Comparison of ENCODE assay signal across 8 mouse cellular contexts in genomic region chr4:134924019-134924741, GRCm38 (mm10). TPM values are rescaled to one million over a fixed set of nuclear protein-coding genes. Genes with fewer than 3 reads are reported as not detected.
A peak's percentile ranks its signal among the peaks of the same experiment; 100 is the strongest.
DNase-seq lines count a peak whose midpoint lies in the region; ATAC-seq lines count a peak whose summit lies in the region.

No protein-coding gene starts in this region.

- peak overlapping the region; percentile 93 for H3K27ac ChIP-seq in embryonic facial prominence, embryonic 14.5 days (replicated peaks; ENCODE audit: low read depth, low read length)
- peak overlapping the region; percentile 98 for H3K27ac ChIP-seq in heart, embryonic 10.5 days
- peak overlapping the region; percentile 90 for H3K27ac ChIP-seq in kidney, embryonic 14.5 days (ENCODE audit: low read depth, low read length)

- no peaks in the 10 kb centered on the region for H3K27me3 ChIP-seq in embryonic facial prominence, embryonic 14.5 days (replicated peaks; ENCODE audit: control insufficient read depth, insufficient read depth, low read length)
- no peaks in the 10 kb centered on the region for H3K27me3 ChIP-seq in heart, embryonic 10.5 days (ENCODE audit: insufficient read depth, poor library complexity, severe bottlenecking)
- H3K27me3 ChIP-seq in kidney, embryonic 14.5 days (ENCODE audit: control insufficient read depth, insufficient read depth, low read length), result no peaks in the 10 kb centered on the region

- H3K4me3 ChIP-seq in embryonic facial prominence, embryonic 14.5 days (ENCODE audit: low read depth, low read length), result peak overlapping the region; percentile 100
- H3K4me3 ChIP-seq in heart, embryonic 10.5 days, result peak overlapping the region; percentile 100
- H3K4me3 ChIP-seq in kidney, embryonic 14.5 days (ENCODE audit: low read length), result peak overlapping the region; percentile 92

- DNase-seq in adrenal gland, postnatal 10 days, result peak; percentile 83
- DNase-seq in embryonic facial prominence, embryonic 14.5 days (ENCODE audit: low spot score), result peak; percentile 76
- peak; percentile 93 for DNase-seq in heart, embryonic 10.5 days (ENCODE audit: low spot score)
- DNase-seq in lung, postnatal 10 days, result peak; percentile 83
- DNase-seq in ovary, adult 18-20 months (ENCODE audit: low spot score), result peak; percentile 63
- peak; percentile 43 for DNase-seq in thymus, postnatal 10 days (ENCODE audit: low spot score in 2 of 2)

- H3K9me3 ChIP-seq in embryonic facial prominence, embryonic 14.5 days (ENCODE audit: control insufficient read depth, low read length), result no peaks in the 10 kb centered on the region
- H3K9me3 ChIP-seq in heart, embryonic 10.5 days, result no peaks in the 10 kb centered on the region
- no peaks in the 10 kb centered on the region for H3K9me3 ChIP-seq in kidney, embryonic 14.5 days (ENCODE audit: control insufficient read depth, low read length)

- peak overlapping the region; percentile 99 for H3K9ac ChIP-seq in embryonic facial prominence, embryonic 14.5 days (ENCODE audit: low read depth, low read length)
- H3K9ac ChIP-seq in kidney, embryonic 14.5 days (ENCODE audit: low read depth, low read length), result peak overlapping the region; percentile 97

- peak overlapping the region; percentile 76 for H3K4me2 ChIP-seq in embryonic facial prominence, embryonic 14.5 days (ENCODE audit: low read depth, low read length)
- peak overlapping the region; percentile 87 for H3K4me2 ChIP-seq in kidney, embryonic 14.5 days (replicated peaks; ENCODE audit: low read depth, low read length)

- ATAC-seq in CD4-positive, CD25-positive, alpha-beta regulatory T cell, adult 4 months, result peak; percentile 35
- ATAC-seq in embryonic facial prominence, embryonic 14.5 days (ENCODE audit: low read depth), result peak; percentile 8
- peak; percentile 21 for ATAC-seq in kidney, embryonic 14.5 days (ENCODE audit: low FRiP score, low TSS enrichment)

- peaks cover 44% of the 10 kb centered on the region for H3K36me3 ChIP-seq in embryonic facial prominence, embryonic 14.5 days (ENCODE audit: control insufficient read depth, insufficient read depth, low read length)
- H3K36me3 ChIP-seq in heart, embryonic 10.5 days, result peaks cover 45% of the 10 kb centered on the region
- peaks cover 42% of the 10 kb centered on the region for H3K36me3 ChIP-seq in kidney, embryonic 14.5 days (ENCODE audit: control insufficient read depth, insufficient read depth, low read length)

- H3K4me1 ChIP-seq in embryonic facial prominence, embryonic 14.5 days (ENCODE audit: control insufficient read depth, insufficient read depth, low read length), result peaks cover 8% of the 10 kb centered on the region
- peaks cover 20% of the 10 kb centered on the region for H3K4me1 ChIP-seq in heart, embryonic 10.5 days
- H3K4me1 ChIP-seq in kidney, embryonic 14.5 days (ENCODE audit: control insufficient read depth, insufficient read depth, low read length), result peaks cover 12% of the 10 kb centered on the region

- under 1% methylated on average over 65 of the region's 75 CpGs for WGBS in embryonic facial prominence, embryonic 14.5 days
- under 1% methylated on average over 75 of the region's 75 CpGs for WGBS in heart, embryonic 10.5 days
- WGBS in kidney, embryonic 14.5 days, result under 1% methylated on average over 65 of the region's 75 CpGs

RNA-seq across cellular contexts. Expression of gene Rsrp1, which starts 0.8 kb away (rescaled TPM):
- polyA plus RNA-seq in CD4-positive, CD25-positive, alpha-beta regulatory T cell, adult 4 months (2017; shearing (Covaris generic)), result 100 to 1,000 TPM; 223 to 361 TPM
- total RNA-seq in adrenal gland, postnatal 10 days (2021), result 100 to 1,000 TPM; 250 to 386 TPM
- 349 and 369 TPM in 2 replicates for polyA plus RNA-seq in embryonic facial prominence, embryonic 14.5 days (2014; fragmentation: Nextera tagmentation; extraction: Ambion mirVana)
- polyA plus RNA-seq in heart, embryonic 10.5 days (2016; fragmentation: Nextera tagmentation; extraction: Ambion mirVana), result 329 and 376 TPM in 2 replicates
- 339 and 370 TPM in 2 replicates for polyA plus RNA-seq in kidney, embryonic 14.5 days (2014; fragmentation: Nextera tagmentation; extraction: Ambion mirVana)

RNA-seq across cellular contexts. Expression of gene Syf2, which starts 6.5 kb away (rescaled TPM):
- 100 to 1,000 TPM; 215 to 219 TPM for polyA plus RNA-seq in CD4-positive, CD25-positive, alpha-beta regulatory T cell, adult 4 months (2017; shearing (Covaris generic))
- total RNA-seq in adrenal gland, postnatal 10 days (2021), result 10 to 100 TPM; 73.1 to 74.6 TPM
- 59.7 and 60.0 TPM in 2 replicates for polyA plus RNA-seq in embryonic facial prominence, embryonic 14.5 days (2014; fragmentation: Nextera tagmentation; extraction: Ambion mirVana)
- 52.3 and 63.0 TPM in 2 replicates for polyA plus RNA-seq in heart, embryonic 10.5 days (2016; fragmentation: Nextera tagmentation; extraction: Ambion mirVana)
- polyA plus RNA-seq in kidney, embryonic 14.5 days (2014; fragmentation: Nextera tagmentation; extraction: Ambion mirVana), result 77.3 and 90.1 TPM in 2 replicates

RNA-seq across cellular contexts. Expression of gene Tmem50a, which starts 9.4 kb away (rescaled TPM):
- polyA plus RNA-seq in CD4-positive, CD25-positive, alpha-beta regulatory T cell, adult 4 months (2017; shearing (Covaris generic)), result 100 to 1,000 TPM; 529 to 546 TPM
- 100 to 1,000 TPM; 169 to 183 TPM for total RNA-seq in adrenal gland, postnatal 10 days (2021)
- polyA plus RNA-seq in embryonic facial prominence, embryonic 14.5 days (2014; fragmentation: Nextera tagmentation; extraction: Ambion mirVana), result 140 and 144 TPM in 2 replicates
- polyA plus RNA-seq in heart, embryonic 10.5 days (2016; fragmentation: Nextera tagmentation; extraction: Ambion mirVana), result 129 and 131 TPM in 2 replicates
- 156 and 163 TPM in 2 replicates for polyA plus RNA-seq in kidney, embryonic 14.5 days (2014; fragmentation: Nextera tagmentation; extraction: Ambion mirVana)

RNA-seq across cellular contexts. Expression of gene Rhd, which starts 59.8 kb away (rescaled TPM):
- under 1 TPM in 1 of 2 experiments, not detected in 1; 0.75 TPM for polyA plus RNA-seq in CD4-positive, CD25-positive, alpha-beta regulatory T cell, adult 4 months (2017; shearing (Covaris generic))
- 1 to 10 TPM; 2.5 to 7.2 TPM for total RNA-seq in adrenal gland, postnatal 10 days (2021)
- 3.0 and 4.3 TPM in 2 replicates for polyA plus RNA-seq in embryonic facial prominence, embryonic 14.5 days (2014; fragmentation: Nextera tagmentation; extraction: Ambion mirVana)
- 24.2 and 38.7 TPM in 2 replicates for polyA plus RNA-seq in heart, embryonic 10.5 days (2016; fragmentation: Nextera tagmentation; extraction: Ambion mirVana)
- 1.1 and 1.2 TPM in 2 replicates for polyA plus RNA-seq in kidney, embryonic 14.5 days (2014; fragmentation: Nextera tagmentation; extraction: Ambion mirVana)

Comparison
In these comparisons a context has a peak if more than half of its experiments do, and no peak if none do; other contexts are left out.
1. Peak in every context shown above with its lines: DNase-seq, ATAC-seq, H3K4me3 ChIP-seq and H3K27ac ChIP-seq.
2. DNase-seq: peak in every context shown above with its lines; median percentile 93 in heart, embryonic 10.5 days; 83 in adrenal gland, postnatal 10 days; 83 in lung, postnatal 10 days; 76 in embryonic facial prominence, embryonic 14.5 days; 63 in ovary, adult 18-20 months; 43 in thymus, postnatal 10 days.